Mouse (Mus musculus) thymus, adult 2 months (tissue): ENCODE results near the gene Lgals1.

Source experiments
- CTCF ChIP-seq: fragments of 200-500 bp; IDR thresholded peaks from 2 replicates; pipeline ENCODE4 v1.5.1; 2012; ENCODE audit warnings: mild to moderate bottlenecking, control low read depth, low read length, moderate library complexity, borderline replicate concordance; ENCODE audit not compliant: control insufficient read depth, poor library complexity, insufficient read depth; ENCODE audit errors: extremely low read depth
- POLR2A ChIP-seq: fragments of 200-500 bp; IDR thresholded peaks from 2 replicates; pipeline ENCODE4 v1.6.1; 2012; ENCODE audit warnings: mild to moderate bottlenecking, low read length, control low read depth, moderate library complexity; ENCODE audit not compliant: control insufficient read depth, poor library complexity, insufficient read depth; ENCODE audit errors: extremely low read depth

- TF ChIP-seq CTCF (0 out of 2 replicates have a peak, but pooled peaks have one; percentile 22), POLR2A (peak; percentile 57)
Observed at GRCm38 (mm10) chr15:78934784-78935320, 8.3 kb downstream of the Lgals1 start, which contains the start of gene Nol12.
